Mouse (Mus musculus): ENCODE data around the gene Pxmp4. TPM values are rescaled to one million over a fixed set of nuclear protein-coding genes. Genes with fewer than 3 reads are reported as not detected.

Gene Pxmp4
- polyA plus RNA-seq, 1 experiment from 2014 or later: 15.2 TPM

- Histone ChIP-seq H3K9me3 (replicated peaks; ENCODE audit: control insufficient read depth, low read length) (no peaks in the 10 kb centered on the region), H3K27me3 (replicated peaks; ENCODE audit: control insufficient read depth, insufficient read depth, low read length) (no peaks in the 10 kb centered on the region), H3K9ac (ENCODE audit: low read length) (no peak overlapping the region), H3K4me3 (ENCODE audit: low read depth, low read length) (no peak overlapping the region), H3K4me1 (ENCODE audit: control insufficient read depth, insufficient read depth, low read length) (no peaks in the 10 kb centered on the region), H3K36me3 (ENCODE audit: control insufficient read depth, insufficient read depth, low read length) (peaks cover 76% of the 10 kb centered on the region), H3K4me2 (ENCODE audit: low read length) (no peak overlapping the region), H3K27ac (ENCODE audit: low read depth, low read length) (no peak overlapping the region)
- DNase-seq (ENCODE audit: low spot score): no peak
- 94% methylated on average over 3 of the region's 3 CpGs for WGBS
- no peak for ATAC-seq
Observed at GRCm38 (mm10) chr2:154638521-154638920, 35.0 kb upstream of the Pxmp4 start.

DNA sequence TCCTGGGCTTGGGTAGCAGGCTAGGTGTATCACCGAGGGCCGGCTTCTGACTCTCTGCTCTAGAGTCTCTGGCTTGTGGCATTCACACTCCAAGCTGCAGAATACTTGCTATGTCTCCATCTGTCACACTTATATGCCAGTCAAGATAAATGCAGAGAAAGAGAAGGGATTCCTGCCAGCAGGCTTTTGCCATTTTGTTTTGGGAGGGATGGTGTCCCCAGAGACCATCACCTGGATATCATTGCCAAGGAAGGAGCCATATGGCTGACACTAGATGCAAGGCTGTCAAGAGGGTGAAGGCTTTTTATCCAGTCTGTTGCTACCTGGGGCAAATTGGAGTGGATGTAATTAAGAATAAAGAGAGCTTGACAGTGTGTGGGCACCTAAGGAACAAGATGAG is 32.3 kb upstream of the Pxmp4 start:
- Histone ChIP-seq H3K9me3 (replicated peaks; ENCODE audit: control insufficient read depth, low read length) (no peaks in the 10 kb centered on the region), H3K4me2 (ENCODE audit: low read length) (no peak overlapping the region), H3K36me3 (ENCODE audit: control insufficient read depth, insufficient read depth, low read length) (peaks cover 70% of the 10 kb centered on the region), H3K4me3 (ENCODE audit: low read depth, low read length) (no peak overlapping the region), H3K27ac (ENCODE audit: low read depth, low read length) (no peak overlapping the region), H3K27me3 (replicated peaks; ENCODE audit: control insufficient read depth, insufficient read depth, low read length) (no peaks in the 10 kb centered on the region), H3K9ac (ENCODE audit: low read length) (no peak overlapping the region), H3K4me1 (ENCODE audit: control insufficient read depth, insufficient read depth, low read length) (no peaks in the 10 kb centered on the region)
- DNase-seq (ENCODE audit: low spot score) (no peak), ATAC-seq (no peak)
- WGBS: 88% methylated on average over 2 of the region's 2 CpGs

- 95% methylated on average over 9 of the region's 9 CpGs for WGBS
- no peak for ATAC-seq
- DNase-seq (ENCODE audit: low spot score): no peak
Observed at GRCm38 (mm10) chr2:154633876-154634644, 30.6 kb upstream of the Pxmp4 start.

GRCm38 (mm10) chr2:154633039-154633742 is 29.7 kb upstream of the Pxmp4 start:
- DNase-seq (ENCODE audit: low spot score): no peak
- no peak for ATAC-seq
- no peak overlapping the region for H3K4me3 ChIP-seq (ENCODE audit: low read depth, low read length)
- 91% methylated on average over 5 of the region's 5 CpGs for WGBS
- peaks cover 60% of the 10 kb centered on the region for H3K36me3 ChIP-seq (ENCODE audit: control insufficient read depth, insufficient read depth, low read length)
- H3K4me1 ChIP-seq (ENCODE audit: control insufficient read depth, insufficient read depth, low read length): no peaks in the 10 kb centered on the region
- H3K27me3 ChIP-seq (replicated peaks; ENCODE audit: control insufficient read depth, insufficient read depth, low read length): no peaks in the 10 kb centered on the region
- no peak overlapping the region for H3K9ac ChIP-seq (ENCODE audit: low read length)
- no peaks in the 10 kb centered on the region for H3K9me3 ChIP-seq (replicated peaks; ENCODE audit: control insufficient read depth, low read length)
- no peak overlapping the region for H3K27ac ChIP-seq (ENCODE audit: low read depth, low read length)
- H3K4me2 ChIP-seq (ENCODE audit: low read length): no peak overlapping the region

More at GRCm38 (mm10) chr2:154633876-154634644, 30.6 kb upstream of the Pxmp4 start:
- Histone ChIP-seq H3K36me3 (ENCODE audit: control insufficient read depth, insufficient read depth, low read length) (peaks cover 66% of the 10 kb centered on the region), H3K27me3 (replicated peaks; ENCODE audit: control insufficient read depth, insufficient read depth, low read length) (no peaks in the 10 kb centered on the region), H3K4me1 (ENCODE audit: control insufficient read depth, insufficient read depth, low read length) (no peaks in the 10 kb centered on the region), H3K9ac (ENCODE audit: low read length) (no peak overlapping the region), H3K27ac (ENCODE audit: low read depth, low read length) (no peak overlapping the region), H3K4me2 (ENCODE audit: low read length) (no peak overlapping the region), H3K4me3 (ENCODE audit: low read depth, low read length) (no peak overlapping the region), H3K9me3 (replicated peaks; ENCODE audit: control insufficient read depth, low read length) (no peaks in the 10 kb centered on the region)

- 93% methylated on average over 16 of the region's 16 CpGs for WGBS
- H3K36me3 ChIP-seq (ENCODE audit: control insufficient read depth, insufficient read depth, low read length): peaks cover 55% of the 10 kb centered on the region
- no peak for ATAC-seq
Observed at GRCm38 (mm10) chr2:154632203-154632780, 28.8 kb upstream of the Pxmp4 start.

GRCm38 (mm10) chr2:154630531-154630930 is 27.0 kb upstream of the Pxmp4 start:
- no peak overlapping the region for H3K9ac ChIP-seq (ENCODE audit: low read length)

More at GRCm38 (mm10) chr2:154632203-154632780, 28.8 kb upstream of the Pxmp4 start:
- DNase-seq (ENCODE audit: low spot score): no peak
- no peak overlapping the region for H3K4me2 ChIP-seq (ENCODE audit: low read length)
- H3K4me3 ChIP-seq (ENCODE audit: low read depth, low read length): no peak overlapping the region
- H3K27me3 ChIP-seq (replicated peaks; ENCODE audit: control insufficient read depth, insufficient read depth, low read length): no peaks in the 10 kb centered on the region
- no peak overlapping the region for H3K27ac ChIP-seq (ENCODE audit: low read depth, low read length)
- H3K9ac ChIP-seq (ENCODE audit: low read length): no peak overlapping the region
- H3K4me1 ChIP-seq (ENCODE audit: control insufficient read depth, insufficient read depth, low read length): no peaks in the 10 kb centered on the region
- no peaks in the 10 kb centered on the region for H3K9me3 ChIP-seq (replicated peaks; ENCODE audit: control insufficient read depth, low read length)

DNA sequence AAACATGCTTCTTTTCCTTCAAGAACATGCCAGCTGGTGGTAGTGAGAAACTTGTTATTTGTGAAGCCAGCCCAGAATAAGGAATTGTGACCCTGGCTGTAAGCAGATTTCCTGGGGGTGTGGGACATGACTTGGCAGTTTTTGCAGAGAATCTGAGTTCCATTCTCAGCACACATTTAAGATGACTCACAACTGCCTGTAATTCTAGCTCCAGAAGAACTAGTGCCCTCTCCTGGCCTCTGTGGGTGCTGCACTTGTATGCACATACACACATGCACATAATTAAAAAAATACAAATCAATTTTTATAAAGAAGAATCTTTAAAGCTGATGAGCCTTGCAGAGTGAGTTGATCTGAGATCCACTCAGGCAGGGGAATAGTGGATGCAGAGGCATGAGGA is 20.6 kb upstream of the Pxmp4 start:
- ATAC-seq: no peak
- no peaks in the 10 kb centered on the region for H3K27me3 ChIP-seq (replicated peaks; ENCODE audit: control insufficient read depth, insufficient read depth, low read length)
- no peak overlapping the region for H3K9ac ChIP-seq (ENCODE audit: low read length)
- no peak for DNase-seq (ENCODE audit: low spot score)
- H3K27ac ChIP-seq (ENCODE audit: low read depth, low read length): no peak overlapping the region
- peaks cover 37% of the 10 kb centered on the region for H3K36me3 ChIP-seq (ENCODE audit: control insufficient read depth, insufficient read depth, low read length)
- H3K4me2 ChIP-seq (ENCODE audit: low read length): no peak overlapping the region
- 0 out of 2 replicates have a peak, but pooled peaks cover 4% of the 10 kb centered on the region for H3K9me3 ChIP-seq (replicated peaks; ENCODE audit: control insufficient read depth, low read length)
- no peak overlapping the region for H3K4me3 ChIP-seq (ENCODE audit: low read depth, low read length)
- H3K4me1 ChIP-seq (ENCODE audit: control insufficient read depth, insufficient read depth, low read length): no peaks in the 10 kb centered on the region

More at GRCm38 (mm10) chr2:154630531-154630930, 27.0 kb upstream of the Pxmp4 start:
- Histone ChIP-seq H3K36me3 (ENCODE audit: control insufficient read depth, insufficient read depth, low read length) (peaks cover 53% of the 10 kb centered on the region), H3K4me3 (ENCODE audit: low read depth, low read length) (no peak overlapping the region), H3K27me3 (replicated peaks; ENCODE audit: control insufficient read depth, insufficient read depth, low read length) (no peaks in the 10 kb centered on the region), H3K4me2 (ENCODE audit: low read length) (no peak overlapping the region), H3K27ac (ENCODE audit: low read depth, low read length) (no peak overlapping the region), H3K9me3 (replicated peaks; ENCODE audit: control insufficient read depth, low read length) (no peaks in the 10 kb centered on the region), H3K4me1 (ENCODE audit: control insufficient read depth, insufficient read depth, low read length) (no peaks in the 10 kb centered on the region)
- DNase-seq (ENCODE audit: low spot score) (no peak), ATAC-seq (no peak)
- 82% methylated on average over 5 of the region's 5 CpGs for WGBS

GRCm38 (mm10) chr2:154621684-154622083 is 18.2 kb upstream of the Pxmp4 start:
- H3K27ac ChIP-seq (ENCODE audit: low read depth, low read length): no peak overlapping the region
- H3K9me3 ChIP-seq (replicated peaks; ENCODE audit: control insufficient read depth, low read length): 0 out of 2 replicates have a peak, but pooled peaks cover 4% of the 10 kb centered on the region
- peaks cover 28% of the 10 kb centered on the region for H3K36me3 ChIP-seq (ENCODE audit: control insufficient read depth, insufficient read depth, low read length)
- WGBS: 87% methylated on average over 5 of the region's 5 CpGs
- no peak for DNase-seq (ENCODE audit: low spot score)
- H3K4me3 ChIP-seq (ENCODE audit: low read depth, low read length): no peak overlapping the region
- no peak for ATAC-seq
- H3K4me1 ChIP-seq (ENCODE audit: control insufficient read depth, insufficient read depth, low read length): no peaks in the 10 kb centered on the region
- no peak overlapping the region for H3K9ac ChIP-seq (ENCODE audit: low read length)
- no peak overlapping the region for H3K4me2 ChIP-seq (ENCODE audit: low read length)
- no peaks in the 10 kb centered on the region for H3K27me3 ChIP-seq (replicated peaks; ENCODE audit: control insufficient read depth, insufficient read depth, low read length)
